Mouse (Mus musculus) right cerebral cortex, postnatal 25 days (tissue): Measurements from ENCODE around the gene Gnb4.

Experiments
- DNase-seq: peaks from one replicate; pipeline ENCODE4 v3.0.0; 2022

Gnb4 gene

DNA sequence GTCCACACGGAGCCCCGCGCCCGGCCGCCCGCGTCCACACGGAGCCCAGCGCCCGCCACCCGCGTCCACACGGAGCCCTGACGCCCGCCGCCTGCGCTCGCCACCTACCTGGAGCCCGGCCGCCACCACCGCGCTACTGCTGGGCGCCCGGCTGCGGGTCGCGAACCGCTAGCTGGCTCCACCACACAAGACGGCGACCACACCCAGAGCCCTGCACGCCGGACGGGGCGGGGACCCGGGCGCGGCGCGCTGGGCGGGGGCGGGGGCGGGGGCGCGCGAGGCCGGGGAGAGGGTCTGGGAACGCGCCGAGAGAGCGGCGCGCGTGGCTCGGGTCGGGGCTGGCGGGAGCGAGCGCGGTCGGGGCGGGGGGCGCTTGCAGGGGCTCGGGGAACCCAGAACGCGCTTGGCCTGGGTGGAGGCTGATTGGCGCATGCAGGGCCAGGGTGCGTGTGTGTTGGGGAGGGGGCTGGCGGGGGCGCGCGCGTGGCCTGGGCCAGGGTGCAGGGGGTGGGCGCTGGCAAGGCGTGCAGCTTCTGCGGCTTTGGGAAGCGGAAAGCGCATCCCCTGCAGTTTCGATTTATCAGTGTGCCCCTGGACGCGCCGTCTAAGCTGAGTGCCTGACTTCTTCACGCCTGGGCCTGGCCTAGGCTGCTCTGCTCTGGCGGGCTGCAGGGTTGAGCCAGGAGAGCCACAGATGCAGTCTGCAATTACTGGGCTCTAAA is at the start of gene Gnb4:
Gnb4 (minus strand) TSS at position 255 of the 722 bp plus-strand sequence.
- DNase-seq: peak; percentile 35

DNA sequence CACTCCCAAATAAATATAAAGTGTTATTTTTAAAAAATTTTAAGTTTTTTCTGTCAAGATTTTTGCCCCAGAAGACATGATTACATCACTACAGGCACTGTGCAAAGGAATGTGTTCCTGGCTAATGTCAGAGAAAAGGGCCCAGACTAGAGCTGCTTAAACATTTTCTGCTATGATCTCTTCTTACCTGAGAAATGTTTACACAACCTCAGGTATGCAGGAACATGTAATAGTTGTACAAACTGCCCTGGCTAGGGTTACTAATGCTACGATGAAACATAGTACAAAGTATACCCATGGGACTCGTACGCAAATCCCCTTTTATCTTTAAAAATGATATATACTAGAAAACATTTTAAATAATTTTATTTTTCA is 45.2 kb upstream of the Gnb4 start:
- no peak for DNase-seq

DNA sequence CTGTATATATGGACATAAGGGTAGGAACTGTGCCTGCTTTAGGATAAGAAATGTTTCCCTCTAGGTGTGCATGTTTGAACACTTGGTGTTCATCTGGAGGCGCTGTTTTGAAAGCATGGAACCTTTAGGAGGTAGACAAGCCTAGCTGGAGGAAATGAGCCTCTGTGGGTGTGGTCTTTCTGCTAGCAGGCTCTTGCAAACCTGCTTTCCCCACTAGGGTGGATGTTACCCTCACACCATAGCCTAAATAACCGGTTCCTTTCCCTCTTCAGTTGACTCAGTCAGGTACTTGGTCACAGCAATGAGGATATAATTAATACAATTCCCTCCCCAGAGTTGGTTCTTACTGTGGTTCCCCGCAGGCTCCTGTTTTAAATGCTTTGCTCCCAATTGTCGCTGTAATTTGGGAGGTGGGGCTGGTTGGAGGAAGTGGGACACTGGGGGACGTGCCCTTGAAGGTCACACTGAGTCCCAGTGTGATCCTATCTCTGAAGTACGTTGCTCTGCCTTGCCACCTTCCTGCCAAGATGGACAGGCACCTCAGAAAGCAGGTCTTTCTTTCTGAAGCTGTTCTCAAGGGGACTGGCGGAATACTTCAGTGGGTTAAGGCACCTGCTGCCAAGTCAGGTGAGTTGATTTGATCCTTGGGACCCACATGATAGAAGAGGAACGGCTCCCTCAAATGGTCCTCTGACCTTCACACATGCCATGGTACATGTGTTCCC is 44.6 kb upstream of the Gnb4 start:
- no peak for DNase-seq

DNA sequence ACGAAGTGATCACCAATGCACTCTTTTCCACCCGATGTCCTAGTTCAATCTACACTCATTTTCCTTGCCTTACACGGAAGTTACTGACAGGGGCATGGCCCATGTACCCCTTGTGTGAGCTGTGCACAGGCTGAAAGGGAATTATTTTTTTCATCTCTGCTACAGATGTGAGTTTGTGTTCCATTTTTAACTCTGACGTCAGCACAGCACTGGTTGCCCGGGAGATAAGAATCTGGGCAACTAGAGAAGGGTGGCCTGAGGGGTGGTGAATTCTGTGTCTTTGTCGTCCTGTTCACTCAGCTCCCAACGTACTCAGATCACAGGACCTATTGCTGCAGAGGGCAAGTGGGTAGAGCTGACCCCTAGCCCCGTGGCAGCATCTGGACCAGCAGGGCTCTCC is 43.9 kb upstream of the Gnb4 start:
- no peak for DNase-seq

DNA sequence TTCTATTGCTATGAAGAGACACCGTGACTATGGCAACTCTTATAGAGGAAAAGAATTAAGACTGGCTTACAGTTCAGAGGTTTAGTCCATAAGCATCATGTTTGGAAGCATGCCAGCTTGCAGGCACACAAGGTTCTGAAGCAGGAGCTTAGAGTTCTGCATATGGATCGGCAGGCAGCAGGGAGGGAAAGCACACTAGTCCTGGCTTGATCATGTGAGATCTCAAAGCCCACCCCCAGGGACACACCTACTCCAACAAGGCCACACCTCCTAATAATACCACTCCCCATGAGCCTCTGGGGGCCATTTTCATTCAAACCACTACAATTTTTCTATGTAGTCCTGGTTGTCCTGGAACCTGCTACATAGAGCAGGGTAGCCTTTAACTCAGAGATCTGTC is 43.1 kb upstream of the Gnb4 start:
- no peak for DNase-seq

DNA sequence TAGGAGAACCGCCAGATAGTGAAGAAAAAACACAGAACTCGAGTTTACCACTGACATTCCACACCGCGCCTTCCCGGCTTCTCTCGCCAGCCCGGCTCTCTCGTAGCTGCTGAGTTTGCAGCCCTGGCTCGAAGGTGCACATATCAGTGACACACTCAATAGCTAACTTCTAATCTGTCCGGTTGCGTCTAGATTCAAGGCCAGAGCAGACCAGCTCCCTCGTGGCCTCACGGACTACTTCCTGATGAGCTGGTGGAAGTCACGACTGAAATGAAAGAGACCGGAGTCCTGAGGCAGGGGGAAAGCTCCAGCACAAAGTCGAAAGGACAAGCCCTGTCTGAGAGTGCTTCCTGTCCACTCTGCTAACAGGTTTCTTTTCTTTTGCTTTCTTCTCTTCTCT is 42.4 kb upstream of the Gnb4 start:
- DNase-seq: no peak

DNA sequence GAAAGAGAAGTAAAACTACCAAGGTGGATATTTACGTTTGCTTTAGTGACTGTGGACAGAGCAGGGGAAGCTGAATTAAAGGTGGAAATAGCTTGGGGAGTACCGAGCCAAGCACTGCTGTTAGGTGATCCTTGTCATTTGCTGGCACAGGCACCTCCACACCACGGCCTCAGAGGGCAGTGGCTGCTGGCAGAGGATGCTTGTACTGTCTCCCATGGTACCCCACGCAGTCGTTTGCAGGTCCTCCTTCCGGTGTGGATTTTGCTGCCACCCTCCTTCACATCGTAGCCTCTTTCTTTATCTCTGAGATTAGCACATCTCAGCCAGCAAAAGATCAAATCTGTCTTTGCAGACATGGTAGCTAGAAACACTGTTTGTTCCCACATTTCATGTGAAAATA is 42.0 kb upstream of the Gnb4 start:
- DNase-seq: no peak

DNA sequence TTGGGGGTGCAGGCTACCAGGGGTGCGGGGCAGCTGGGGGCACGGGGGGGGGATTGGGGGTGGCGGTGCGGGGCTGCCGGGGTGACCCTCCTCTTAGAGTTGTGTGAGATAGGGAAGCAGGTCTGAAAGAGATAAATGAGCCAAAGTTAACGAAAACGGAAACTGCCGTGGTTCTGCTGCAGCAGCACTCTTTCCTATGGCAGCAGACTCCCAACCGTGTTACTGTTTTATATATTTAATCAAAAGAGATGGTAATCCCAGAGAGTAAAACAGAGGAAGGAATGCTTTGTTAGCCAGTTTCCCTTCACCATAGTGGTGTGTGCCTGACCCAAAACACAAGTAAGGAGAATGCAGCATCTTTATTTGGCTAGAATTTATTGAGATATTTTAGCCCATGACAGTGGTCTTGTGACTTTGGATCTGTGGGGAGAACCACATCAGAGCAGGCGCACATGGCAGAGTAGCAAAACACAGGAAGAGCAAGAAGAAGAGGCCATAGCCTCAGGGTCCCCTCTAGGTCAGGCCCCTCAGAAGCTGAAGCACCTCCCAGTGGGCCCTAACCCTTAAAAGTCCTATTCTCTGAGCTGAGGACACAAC is 40.1 kb upstream of the Gnb4 start:
- DNase-seq: no peak

DNA sequence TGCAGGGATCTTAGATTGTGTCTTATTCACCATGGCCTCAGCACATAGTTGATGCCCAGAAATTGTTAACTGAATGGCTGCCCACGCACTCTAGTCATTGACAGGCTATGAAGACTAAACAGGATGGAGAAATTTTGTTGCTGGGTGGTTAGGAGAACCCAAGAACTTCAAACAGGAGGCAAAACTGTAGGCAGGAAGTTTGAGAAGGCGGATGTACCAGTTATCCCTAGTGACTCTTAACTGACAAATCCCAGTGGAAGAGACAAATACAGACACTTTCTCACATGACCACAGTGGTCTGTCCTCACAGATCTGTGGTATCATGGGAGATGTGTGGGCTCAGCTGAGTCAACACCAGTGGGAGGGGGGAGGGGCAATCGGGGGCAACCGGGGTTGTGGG is 39.6 kb upstream of the Gnb4 start:
- no peak for DNase-seq

DNA sequence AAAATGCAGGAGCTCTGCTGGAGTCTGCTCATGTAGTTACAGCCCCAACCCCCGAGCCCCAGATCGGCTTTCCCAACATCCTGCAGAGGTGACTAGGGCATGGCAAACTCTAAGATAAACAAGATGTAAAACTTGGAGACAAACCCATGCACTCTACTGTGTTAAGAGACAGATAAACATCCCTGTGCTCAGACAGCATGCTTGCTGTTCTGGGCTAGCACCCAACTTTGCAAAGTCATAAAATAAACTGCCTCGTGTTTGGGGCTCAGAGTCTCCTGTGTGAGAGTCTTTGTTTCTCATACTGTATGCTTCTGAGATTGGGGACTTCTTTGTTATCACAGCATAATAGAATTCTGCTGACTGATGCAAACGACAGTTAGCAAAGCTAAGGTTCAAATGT is 36.4 kb upstream of the Gnb4 start:
- DNase-seq: no peak

DNA sequence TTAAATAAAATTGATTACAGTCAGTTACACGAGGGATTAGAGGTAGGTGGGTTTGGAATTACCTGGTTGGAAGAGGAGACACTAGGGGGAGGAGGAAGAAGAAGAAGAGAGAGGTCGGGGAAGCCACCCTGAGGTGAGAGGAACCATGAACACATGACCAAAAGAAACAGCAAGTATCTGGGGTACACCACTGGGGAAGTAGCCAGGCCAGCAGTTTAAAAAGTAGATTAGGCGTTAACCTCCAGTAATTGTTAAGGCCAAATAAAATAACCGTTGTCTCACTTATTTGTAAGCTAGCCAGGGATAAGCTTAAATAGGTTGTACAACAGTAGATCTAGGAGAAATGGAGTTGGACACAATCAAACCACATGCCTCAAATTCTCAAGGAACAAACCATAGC is 32.9 kb upstream of the Gnb4 start:
- no peak for DNase-seq

DNA sequence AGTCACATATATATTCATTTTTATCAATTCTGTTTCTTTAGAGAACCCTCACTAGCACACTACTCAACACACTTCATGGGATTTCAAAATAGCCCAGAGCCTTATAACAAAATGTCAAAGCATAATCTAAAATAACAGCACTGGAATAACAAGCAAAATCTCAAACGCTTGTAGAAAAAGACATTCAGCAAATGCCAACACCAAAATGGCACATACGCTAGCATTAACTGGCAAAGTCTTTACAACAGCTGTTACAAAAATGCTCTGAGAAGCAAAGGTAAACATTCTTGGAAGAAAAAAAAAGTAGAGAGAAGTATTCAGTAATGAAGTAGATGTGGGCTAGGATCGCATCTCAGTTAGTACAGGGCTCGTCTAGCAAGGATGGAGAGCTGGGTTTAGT is 30.5 kb upstream of the Gnb4 start:
- DNase-seq: no peak

DNA sequence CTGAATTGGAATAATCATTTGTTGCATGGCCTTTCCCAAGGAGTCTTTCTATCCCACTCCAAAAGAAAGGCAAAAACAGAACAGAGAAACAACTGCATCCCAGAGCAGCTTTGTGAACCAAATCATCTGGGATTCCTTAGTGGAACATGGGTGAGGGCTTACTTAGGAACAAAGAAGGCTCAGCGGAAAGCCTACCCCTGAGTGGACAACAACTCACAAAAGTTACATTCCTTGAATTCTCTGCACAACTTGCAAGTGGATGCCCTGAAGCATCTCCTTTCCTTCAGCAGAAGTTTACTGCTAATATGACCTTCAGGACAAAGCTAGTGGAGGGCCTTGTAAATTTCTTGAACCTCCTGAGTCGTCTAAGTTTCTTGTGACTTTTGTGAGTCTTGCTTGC is 28.4 kb upstream of the Gnb4 start:
- no peak for DNase-seq

DNA sequence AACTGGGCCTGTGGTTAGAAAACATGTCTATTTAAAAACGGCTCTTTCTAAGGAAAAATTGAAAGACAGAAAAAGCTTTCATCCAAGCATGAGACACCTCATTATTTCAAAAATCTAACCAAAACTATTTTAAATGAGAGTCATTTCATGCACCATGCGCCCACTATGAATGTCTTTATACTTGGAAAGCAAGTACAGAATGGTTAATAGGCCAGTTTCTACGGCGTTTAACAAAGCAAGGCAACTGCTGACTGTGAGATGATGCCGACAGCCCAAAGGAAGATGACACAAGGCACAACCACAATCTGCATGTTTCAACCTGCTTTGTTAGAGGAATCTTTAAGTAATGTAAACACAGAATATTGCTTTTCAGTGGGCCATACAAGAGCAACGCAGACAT is 25.7 kb upstream of the Gnb4 start:
- DNase-seq: no peak

DNA sequence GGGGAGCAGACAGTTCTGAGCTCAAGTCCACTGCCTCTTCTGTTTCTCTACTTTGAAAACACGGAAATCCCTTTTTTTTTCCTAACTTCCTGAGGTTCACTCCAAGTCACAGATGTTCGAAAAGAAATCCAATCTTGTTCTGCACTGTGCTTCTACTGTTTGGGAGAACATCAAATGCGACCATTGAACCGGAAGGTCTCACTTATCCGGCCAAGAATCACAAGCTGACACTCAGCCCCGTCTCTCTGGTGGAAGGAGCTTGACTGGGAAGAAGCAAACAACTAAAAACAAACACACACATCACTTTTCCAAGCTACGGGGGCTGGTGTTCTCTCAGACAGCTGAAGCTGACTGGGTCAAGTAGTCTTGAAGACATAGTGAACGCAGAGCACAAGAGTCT is 21.9 kb upstream of the Gnb4 start:
- no peak for DNase-seq

DNA sequence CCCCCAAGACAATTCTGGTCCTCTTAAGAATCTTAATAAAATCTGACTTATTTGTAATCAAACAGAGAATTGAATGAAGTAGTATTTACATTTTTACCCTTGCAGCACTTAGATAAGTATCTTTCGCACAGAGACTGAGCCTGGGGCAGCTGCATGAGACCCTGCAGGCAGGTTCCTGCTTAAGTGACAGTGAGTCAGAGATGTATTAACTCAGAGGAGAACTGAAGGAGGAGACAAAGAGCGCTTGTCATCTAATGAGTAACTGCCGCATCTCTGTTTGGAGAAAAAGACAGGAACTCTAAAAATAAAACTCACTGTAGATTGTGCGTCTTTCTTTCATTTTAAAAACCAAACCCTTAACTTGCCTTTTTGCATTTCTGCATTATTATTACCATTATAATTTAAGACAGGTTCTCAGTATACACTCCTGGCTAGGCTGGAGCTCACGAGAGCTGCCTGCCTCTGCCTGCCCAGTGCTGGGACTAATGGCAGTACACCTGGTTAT is 16.4 kb upstream of the Gnb4 start:
- DNase-seq: no peak

DNA sequence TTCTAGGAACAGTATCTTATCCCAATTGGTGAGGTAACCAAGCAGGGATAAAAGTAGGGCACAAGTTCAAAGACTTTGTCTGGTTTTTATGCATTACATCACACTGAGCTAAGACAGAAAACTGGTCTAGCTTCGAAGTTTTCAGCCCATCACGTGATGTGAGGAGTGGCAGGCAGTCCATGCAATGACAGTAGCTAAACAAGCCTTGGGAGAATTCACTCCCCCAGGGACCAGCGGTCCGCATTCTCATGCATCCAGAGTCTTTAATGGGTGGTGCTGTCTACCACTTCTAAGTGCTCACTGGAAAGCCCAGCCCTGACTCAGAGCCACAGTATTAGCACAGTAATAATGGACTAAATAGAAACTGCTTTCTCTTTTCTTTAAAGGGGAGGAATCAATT is 13.8 kb upstream of the Gnb4 start:
- no peak for DNase-seq

DNA sequence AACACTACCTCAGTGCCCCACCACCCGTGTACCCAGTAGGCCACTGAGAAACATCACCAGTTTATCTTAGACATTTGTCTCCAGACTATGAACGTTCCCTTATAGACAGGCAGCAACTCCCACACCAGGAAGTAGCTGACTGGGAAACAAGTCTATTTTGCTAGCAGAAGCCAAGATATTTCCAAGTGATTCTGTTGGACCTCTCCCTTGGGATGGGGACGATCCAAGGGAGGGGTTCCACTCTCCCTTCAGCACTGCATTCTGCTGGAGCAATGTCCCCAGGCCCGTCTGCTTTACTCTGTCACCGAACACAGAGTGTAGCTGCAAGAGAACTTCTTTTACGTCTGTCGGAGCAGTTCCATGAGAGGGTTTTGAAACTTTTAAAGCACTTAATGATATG is 11.8 kb upstream of the Gnb4 start:
- DNase-seq: no peak

DNA sequence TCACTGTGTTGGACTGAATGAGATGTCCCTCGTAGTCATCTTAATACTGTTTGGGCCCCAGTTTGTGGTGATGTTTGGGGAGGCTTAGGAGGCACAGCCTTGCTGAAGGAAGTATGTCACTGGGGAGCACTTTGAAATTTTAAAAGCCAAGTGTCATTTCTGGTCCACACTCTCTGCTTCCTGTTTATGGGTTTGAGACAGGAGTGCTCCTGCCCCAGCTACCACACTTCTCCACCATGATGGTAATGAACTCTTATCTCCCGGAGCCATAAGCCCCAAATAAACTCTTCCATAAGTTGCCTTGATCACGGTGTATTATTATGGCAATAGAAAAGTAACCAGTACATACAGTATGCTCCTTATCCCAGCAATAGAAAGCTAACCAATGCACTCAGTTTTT is 5.7 kb upstream of the Gnb4 start:
- no peak for DNase-seq

DNA sequence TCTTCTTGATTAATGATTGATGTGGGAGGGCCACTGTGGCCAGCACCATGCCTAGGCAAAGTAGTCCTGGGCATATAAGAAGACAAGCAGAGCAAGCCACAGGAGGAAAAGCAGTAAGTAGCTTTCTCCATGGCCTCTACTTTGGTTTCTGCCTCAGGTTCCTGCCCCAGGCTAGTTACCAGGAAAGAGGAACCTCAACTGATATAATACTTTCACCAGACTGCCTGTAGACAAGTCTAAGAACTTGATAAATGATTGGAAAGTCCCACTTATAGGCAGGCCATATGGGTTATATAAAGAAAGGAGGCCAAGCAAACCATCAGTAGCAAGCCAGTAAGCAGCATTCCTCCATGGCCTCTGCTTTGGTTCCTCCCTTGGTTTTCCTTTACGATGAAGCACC is 5.3 kb upstream of the Gnb4 start:
- no peak for DNase-seq

DNA sequence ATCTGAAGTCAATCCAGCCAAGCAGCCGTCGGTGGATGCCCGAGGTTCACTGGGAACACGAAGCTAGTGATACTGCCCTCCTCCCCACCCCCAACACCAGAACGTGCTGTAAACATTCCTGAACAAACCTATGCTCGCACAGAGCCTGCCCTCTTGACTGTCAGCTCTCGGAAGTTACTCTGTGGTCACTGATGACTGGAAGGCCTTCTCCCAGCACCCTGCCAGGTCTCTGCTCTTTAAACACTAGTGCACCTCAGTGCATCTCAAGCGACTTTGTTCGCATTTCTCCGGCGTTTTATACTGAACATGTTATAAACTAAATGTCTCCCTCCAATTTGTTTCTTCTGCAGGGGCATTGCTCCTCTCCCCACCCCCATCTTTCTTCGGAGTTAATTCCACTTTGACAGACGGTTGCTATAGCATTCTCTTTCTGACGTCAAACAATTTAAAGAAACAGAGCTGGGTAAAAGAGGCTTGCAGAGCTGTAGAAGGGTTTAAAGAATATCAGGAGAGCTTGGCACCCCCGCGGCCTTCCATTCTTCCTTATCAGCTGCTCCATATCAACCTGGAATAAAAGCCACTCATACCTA is 763 bp upstream of the Gnb4 start:
- DNase-seq: no peak

DNA sequence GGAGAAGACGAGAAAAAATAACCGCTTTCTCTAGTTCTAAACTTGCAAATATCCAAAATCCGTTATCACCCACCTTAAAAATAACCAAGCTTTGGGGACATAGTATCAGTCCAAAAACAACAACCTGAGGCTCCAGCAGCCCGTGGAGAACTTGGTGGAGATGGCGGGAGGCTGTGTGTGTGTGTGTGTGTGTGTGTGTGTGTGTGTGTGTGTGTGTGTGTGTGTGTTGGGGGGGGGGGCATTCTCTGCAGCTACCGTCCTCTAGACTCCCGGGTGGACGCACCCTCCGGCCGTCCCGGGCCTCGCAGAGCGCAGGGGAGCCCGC is 417 bp downstream of the Gnb4 start:
- no peak for DNase-seq

DNA sequence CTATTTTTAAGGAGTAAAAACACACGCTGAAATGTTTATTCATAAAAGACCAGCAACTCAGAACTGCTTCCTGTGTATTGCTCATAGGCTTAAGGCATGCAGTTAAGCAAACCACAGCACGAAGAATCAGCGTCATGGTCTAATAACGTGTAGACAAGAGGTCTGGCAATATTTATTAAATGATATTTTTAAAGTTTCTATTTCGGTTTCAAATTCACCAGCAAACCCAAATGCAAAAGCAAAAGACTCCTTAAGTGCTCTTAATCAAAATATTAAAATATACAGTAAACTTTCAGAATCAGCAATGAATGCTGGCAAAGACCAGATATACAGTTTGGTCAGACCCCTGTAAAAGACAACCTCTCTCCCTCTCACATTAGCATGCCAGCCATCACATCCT is 1.0 kb downstream of the Gnb4 start:
- DNase-seq: no peak

DNA sequence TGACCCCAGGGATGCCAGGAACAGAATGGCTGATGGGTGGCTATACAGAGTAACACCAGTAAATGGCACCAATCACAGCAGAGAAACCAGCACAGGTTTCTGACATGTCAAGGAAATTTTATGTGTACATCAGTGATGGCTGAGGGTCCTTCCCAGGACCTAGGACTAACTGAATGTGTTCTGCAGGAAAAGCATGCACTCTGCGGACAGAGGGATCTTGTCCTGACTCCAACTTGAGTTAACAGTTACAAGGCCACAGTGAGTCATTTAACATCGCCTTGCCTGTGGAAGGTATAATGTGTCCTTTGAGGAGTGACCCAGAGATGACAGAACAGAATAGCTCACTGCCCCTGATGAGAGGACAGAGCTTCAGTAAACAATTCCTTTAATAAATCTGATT is 1.6 kb downstream of the Gnb4 start:
- DNase-seq: no peak
